Mouse (Mus musculus) thymus, adult 2 months (tissue): ENCODE results near the gene Samd10.

Experiments
- CTCF ChIP-seq: fragments of 200-500 bp; IDR thresholded peaks from 2 replicates; pipeline ENCODE4 v1.5.1; 2012; ENCODE audit warnings: mild to moderate bottlenecking, control low read depth, low read length, moderate library complexity, borderline replicate concordance; ENCODE audit not compliant: control insufficient read depth, poor library complexity, insufficient read depth; ENCODE audit errors: extremely low read depth
- POLR2A ChIP-seq: fragments of 200-500 bp; IDR thresholded peaks from 2 replicates; pipeline ENCODE4 v1.6.1; 2012; ENCODE audit warnings: mild to moderate bottlenecking, low read length, control low read depth, moderate library complexity; ENCODE audit not compliant: control insufficient read depth, poor library complexity, insufficient read depth; ENCODE audit errors: extremely low read depth

- TF ChIP-seq CTCF (no peak), POLR2A (no peak)
These were observed 3.4 kb upstream of the Samd10 start for GRCm38 (mm10) chr2:181602367-181602766.
